Mouse (Mus musculus) erythroid progenitor cell, adult 5-6 weeks (primary cell): ENCODE results near the gene Zfyve21. TPM values are rescaled to one million over a fixed set of nuclear protein-coding genes. Genes with fewer than 3 reads are reported as not detected.
A peak's percentile ranks its signal among the peaks of the same experiment; 100 is the strongest.

Experiments used
- ATAC-seq: replicated peaks from 2 replicates; pipeline ENCODE4 v1.8.0; 2016; ENCODE audit warnings: moderate number of reproducible peaks, mild to moderate bottlenecking, moderate TSS enrichment, inconsistent platforms; ENCODE audit not compliant: poor library complexity, low FRiP score, severe bottlenecking
- total RNA-seq, 2 experiments: library from RNA; stranded (forward) in 1 of 2; stranded (reverse) in 1 of 2; fragments of 150-400 nt in 1 of 2; fragments of 186-747, 209-891 nt in 1 of 2; gene quantifications; 2 replicates each; pipeline versions ENCODE4 v1.2.3 to v1.2.4; 2015 to 2017; ENCODE audit warnings: low replicate concordance in 2 of 2

Zfyve21 gene
- total RNA-seq, 2 experiments from 2014 or later, result 4.2 to 8.4 TPM

GRCm38 (mm10) chr12:111832643-111833042 lies 18.7 kb downstream of the Zfyve21 start:
- ATAC-seq, result no peak

DNA sequence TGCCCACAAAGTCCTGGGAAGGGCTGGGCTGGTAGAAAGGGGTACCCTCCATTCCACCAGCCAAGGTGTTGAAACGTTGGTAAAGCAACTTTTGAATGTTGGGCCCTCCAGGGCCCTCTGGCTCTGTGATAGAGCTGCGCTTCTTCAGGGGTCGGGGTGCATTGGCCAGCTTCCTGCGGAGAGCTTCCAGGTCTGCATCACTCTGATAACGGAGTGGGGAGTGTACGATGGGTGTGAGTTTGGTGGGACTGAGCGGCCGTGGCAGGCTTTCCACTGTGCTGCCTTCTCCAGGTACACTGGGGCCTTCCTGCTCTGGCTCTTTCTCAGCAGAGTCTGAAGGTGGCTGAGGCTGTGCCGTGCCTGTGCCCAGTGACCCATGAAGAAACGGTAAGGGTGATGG lies 19.5 kb downstream of the Zfyve21 start:
- peak; percentile 85 for ATAC-seq

DNA sequence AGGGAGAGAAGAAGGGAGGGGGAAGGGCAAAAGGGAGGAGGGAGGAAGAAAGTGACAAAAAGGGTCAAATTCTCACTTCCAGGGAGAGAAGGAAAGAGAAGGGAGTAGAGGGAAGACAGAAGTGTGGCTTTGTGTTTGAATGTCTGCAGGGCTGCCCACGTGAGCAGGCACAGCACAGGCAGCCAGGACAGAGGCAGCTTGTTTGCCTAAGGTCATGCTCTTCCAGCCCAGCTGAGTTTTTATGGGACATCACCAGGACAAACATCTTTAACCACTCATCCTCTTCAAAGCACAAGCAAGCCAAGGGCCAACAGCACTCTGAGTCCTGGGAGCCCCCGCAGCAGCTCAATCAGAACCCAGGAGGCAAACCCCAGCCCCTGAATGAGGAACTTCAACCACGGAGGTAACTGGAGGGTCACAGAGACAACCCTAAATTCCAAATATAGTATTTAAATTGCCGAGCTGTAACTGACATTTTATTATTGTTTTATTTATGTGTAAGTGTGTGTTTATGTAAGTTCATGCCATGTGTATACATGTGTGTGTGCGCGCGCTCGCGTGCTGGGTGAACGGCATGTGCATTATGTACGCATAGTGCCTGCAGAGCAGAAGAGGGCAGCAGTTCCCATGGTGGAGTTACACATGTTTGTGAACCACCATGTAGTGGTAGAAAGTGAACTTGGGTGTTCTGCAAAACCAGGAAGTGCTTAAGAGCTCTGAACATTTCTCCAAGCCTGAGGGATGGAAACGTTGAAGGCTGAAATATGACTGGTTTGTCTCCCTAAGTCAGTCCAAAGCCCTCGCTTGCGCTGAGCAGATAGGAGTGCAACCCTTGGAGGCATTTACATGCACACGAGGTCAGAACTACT lies 28.8 kb downstream of the Zfyve21 start:
- ATAC-seq, result no peak

DNA sequence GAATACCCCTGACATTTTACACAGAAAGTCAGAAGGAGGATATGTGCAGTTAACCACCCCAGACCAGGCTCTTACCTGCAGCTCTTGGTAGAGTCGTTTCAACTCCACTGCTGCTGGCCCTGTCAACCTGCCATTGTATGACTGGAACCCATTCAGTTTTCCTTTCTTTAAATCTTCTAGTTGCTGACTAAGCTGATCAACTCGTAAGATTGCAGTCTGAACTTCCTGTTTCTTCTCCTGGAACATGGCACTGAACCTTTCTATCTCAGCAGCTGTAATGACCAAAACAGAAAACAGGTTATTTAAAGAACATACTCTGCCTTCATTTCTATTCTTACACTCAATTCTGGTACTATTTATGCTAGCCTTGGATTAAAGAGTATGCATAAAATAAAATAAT lies 29.5 kb downstream of the Zfyve21 start:
- no peak for ATAC-seq

DNA sequence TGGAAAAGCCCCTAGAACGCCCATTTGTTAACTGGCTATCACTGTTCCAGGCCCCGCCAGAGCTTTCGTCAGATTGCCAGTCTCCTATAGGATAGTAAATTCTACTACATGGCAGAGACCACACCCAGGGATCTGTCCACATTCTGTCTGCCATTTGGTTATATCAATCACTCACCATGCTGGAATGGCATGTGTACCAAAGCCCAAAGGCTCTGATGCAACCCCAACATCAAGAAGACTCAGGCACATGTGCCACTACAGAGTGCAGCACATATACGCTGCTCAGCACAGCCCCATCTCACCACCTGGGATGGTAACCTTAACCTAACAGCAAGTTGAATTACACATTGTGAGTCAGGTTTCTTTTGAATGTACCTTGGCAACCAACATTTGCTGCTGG lies 32.0 kb downstream of the Zfyve21 start:
- no peak for ATAC-seq

GRCm38 (mm10) chr12:111846815-111847214 lies 32.8 kb downstream of the Zfyve21 start:
- no peak for ATAC-seq

GRCm38 (mm10) chr12:111848300-111848798 lies 34.4 kb downstream of the Zfyve21 start:
- ATAC-seq, result no peak

DNA sequence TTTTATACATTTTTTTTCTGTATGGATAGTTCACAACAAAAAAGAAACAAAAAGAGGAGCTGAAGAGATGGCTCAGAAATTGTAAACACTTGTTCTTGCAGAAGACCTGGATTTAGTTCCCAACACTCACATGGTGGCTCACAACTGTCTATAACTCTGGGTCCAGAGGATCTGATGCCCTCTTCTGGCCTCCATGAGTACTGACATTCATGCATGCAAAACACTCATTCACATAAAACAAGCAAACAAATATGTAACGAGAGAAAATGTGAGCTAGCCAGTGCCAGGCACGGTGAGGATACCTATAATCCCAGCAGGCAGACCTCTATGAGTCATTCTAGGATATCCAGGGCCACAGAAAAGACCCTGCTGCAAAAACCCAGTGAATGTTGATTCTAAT lies 37.3 kb downstream of the Zfyve21 start:
- no peak for ATAC-seq

GRCm38 (mm10) chr12:111851745-111852144 lies 37.8 kb downstream of the Zfyve21 start:
- ATAC-seq, result no peak

DNA sequence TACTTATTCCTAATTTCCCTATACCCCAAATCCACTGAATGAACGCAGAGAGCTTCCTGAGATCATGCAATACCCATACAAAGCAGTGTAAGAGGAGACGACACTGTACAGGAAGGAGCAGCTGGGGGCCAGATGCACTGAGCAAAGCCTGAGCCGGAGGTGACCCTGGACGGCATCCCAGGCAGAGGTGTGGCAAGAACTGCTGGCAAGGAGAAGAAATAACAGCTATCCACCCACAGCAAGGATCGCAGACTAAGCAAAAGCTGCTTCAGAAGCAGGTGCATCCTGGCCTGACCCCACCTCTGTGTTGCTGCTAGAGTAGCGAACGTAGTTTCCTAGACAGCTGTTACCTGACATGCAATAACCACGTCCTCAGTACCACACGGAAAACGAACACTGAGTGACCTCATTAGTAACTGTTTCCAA lies 39.1 kb downstream of the Zfyve21 start:
- ATAC-seq, result no peak

DNA sequence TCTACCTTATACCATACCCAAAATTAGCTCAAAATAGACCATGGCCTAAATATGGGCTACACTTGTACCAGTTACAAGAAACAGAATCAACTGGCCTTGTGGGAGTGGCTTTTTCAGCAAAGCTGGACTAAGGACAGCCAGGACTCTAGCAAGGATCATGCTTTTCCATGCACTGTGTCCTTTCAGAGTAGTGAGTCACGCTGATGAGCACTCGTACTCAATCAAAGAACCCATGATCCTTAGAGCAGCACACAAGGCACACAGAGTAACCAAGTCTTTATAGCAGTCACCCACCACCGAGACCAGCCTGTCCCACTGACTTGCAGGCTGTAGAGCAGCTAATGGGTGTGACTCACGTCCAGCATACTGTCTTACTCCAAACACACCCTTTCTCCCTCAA lies 39.6 kb downstream of the Zfyve21 start:
- ATAC-seq, result no peak

DNA sequence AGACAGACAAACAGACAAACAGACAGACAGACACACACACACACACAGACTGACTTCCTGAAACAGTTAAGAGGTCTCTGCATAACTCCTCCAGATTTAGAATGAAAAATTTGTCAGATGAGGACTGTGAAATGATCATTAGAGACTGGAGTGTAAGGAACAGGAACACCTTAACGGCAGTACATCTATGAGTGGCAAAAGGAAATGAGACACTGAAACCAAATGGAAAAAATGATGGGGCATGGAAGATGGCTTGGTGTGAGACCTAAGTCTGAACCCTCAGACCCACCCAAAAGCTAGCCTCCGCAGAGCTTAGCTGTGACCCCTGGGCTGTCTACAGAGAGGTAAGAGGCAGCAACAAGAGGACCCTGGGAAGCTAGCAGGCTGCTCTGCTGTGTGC lies 41.5 kb downstream of the Zfyve21 start:
- no peak for ATAC-seq

DNA sequence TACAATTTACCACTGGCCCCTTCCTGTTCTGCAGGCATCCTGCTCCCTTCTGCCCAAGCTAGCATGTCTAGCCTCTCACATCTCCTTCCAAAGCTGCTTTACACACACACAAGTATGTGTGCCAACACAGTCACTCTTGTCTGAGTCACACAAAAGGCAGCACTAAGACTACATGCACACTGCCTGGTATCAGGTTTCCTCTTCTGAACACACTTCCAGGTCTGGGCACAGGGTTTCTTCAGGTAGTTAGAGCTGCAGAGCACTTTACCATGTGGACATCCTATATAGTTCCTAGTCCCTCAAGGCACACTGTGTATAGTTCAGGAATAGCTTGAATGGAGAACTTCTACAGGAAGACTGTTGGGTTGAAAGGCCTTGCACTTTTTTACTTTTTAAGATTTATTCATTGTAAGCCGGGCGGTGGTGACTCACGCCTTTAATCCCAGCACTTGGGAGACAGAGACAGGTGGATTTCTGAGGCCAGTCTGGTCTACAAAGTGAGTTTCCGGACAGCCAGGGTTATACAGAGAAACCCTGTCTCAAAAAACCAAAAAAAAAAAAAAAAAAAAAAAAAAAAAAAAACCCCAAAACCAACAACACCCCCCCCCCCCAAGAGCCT lies 50.3 kb downstream of the Zfyve21 start:
- no peak for ATAC-seq

DNA sequence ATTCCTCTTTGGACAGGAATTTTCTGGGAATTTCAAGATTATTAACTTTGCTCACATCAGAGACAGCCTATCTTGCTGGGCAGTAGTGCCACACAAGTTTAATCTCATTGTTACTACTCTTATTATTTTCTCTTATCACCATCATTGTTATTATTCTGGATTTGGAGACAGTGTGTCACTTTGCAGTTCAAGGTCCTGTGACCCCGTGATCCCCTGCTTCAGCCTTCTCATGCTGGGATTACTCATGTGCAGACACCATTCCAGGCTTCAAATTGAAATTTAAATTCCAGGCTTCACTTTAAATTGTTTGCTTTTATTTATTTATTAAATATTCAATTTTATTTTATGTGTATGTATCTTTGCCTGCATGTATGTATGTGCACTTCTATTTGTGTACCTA lies 55.8 kb downstream of the Zfyve21 start:
- no peak for ATAC-seq

GRCm38 (mm10) chr12:111870811-111871210 lies 56.8 kb downstream of the Zfyve21 start:
- no peak for ATAC-seq

DNA sequence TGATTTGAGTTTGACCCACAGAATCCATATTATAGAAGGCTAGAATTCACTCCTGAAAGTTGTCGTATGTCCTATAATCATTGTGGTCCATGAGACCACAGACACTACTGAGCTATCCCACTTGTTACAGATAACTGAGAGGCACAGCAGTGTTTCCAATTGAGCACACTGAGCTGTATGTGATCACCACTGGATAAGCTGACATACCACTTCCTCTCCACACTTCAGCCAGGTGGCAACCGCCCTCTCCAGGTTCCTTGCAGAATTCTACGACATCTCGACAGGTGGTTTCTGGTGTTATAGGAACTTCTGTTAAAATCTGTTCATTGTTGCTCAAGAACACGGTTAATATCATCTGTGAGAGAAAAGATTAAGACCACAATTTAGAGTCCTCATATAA lies 58.1 kb downstream of the Zfyve21 start:
- no peak for ATAC-seq

DNA sequence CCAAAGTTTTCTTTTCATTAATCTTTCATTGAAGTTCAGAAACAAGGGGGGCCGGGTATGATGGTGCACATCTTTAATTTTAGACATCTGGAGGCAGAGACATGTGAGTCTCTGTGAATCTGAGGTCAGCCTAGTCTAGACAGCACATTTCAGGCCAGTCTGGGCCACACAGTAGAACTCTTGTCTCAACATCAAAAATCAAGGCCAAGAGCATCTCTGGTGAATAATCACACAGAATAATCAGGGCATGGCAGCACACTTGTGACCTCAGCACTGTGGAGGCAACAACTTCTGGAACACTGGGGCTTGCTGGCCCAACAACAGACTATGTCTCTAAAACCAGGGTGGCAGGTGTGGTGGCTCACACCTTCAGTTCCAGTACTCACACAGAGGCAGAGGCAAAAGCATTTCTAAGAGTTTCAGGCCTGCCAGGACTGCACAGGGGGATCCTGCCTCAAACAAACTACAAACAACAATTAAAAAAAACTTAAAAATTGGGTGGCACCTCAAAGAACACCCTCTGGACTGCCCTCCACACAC lies 60.7 kb downstream of the Zfyve21 start:
- ATAC-seq, result no peak

DNA sequence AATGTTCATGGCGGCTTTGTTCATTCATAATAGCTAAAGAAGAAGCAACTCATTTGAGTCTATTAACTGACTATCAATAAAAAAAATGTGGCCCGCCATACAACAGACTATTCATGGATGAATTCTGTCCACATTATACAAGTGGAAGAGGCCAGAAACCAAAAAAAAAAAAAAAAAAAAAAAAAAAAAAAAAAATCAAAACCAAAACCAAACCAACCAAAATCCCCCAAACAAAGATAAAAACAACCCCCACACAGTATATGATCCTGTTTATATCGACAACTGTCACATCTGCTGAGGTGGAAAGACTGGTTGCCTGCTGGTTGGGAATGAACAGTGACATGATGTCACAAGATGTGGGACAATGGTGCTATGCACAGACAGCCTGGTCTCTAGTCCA lies 61.5 kb downstream of the Zfyve21 start:
- no peak for ATAC-seq

DNA sequence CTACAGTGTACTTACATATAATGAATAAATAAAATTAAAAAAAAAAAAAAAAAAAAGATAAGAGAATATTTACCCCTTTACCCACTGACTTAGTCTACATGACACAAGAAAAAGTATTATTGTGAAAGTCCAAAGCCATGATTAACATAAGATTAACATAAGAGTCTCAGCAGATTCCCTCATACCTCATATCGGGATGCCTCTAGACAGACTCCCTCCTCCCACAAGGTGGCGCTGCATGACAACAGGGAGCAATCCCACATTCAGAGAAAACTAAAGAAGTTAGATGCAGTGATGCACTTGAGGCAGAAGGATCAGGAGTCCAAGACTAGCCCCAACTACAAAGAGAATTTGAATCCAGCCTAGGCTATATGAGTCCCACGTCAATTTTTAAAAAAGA lies 64.2 kb downstream of the Zfyve21 start:
- peak; percentile 65 for ATAC-seq
